Comparison of ENCODE assay signal across 20 mouse cellular contexts in genomic region chr8:71967261-71967660, GRCm38 (mm10). TPM values are rescaled to one million over a fixed set of nuclear protein-coding genes. Genes with fewer than 3 reads are reported as not detected.
A peak's percentile ranks its signal among the peaks of the same experiment; 100 is the strongest.
DNase-seq lines count a peak whose midpoint lies in the region; ATAC-seq lines count a peak whose summit lies in the region.
"Had no signal": no experiment of that assay in that cellular context is flagged by ENCODE, and none has a peak within 500 bp of the region (broad histone marks: within the 10 kb centered on the region; RNA-seq: fewer than 3 reads in every experiment).

No protein-coding gene starts in this region.

- H3K9me3 ChIP-seq in heart, embryonic 10.5 days: no peaks in the 10 kb centered on the region
- 0 out of 2 replicates have a peak, but pooled peaks cover 2% of the 10 kb centered on the region for H3K9me3 ChIP-seq in heart, embryonic 12.5 days (replicated peaks)
- peaks cover 4% of the 10 kb centered on the region; the same call in 1 of the 2 replicates for H3K9me3 ChIP-seq in midbrain, embryonic 11.5 days (ENCODE audit: control insufficient read depth, low read length)
- no peaks in the 10 kb centered on the region for H3K9me3 ChIP-seq in midbrain, embryonic 15.5 days
- H3K9me3 ChIP-seq: embryonic facial prominence, embryonic 12.5 days; forebrain, embryonic 15.5 days had no signal

- no peak overlapping the region for H3K27ac ChIP-seq in heart, embryonic 10.5 days
- no peak overlapping the region for H3K27ac ChIP-seq in heart, embryonic 12.5 days (ENCODE audit: poor library complexity, severe bottlenecking)
- H3K27ac ChIP-seq in midbrain, embryonic 11.5 days (ENCODE audit: low read depth, low read length): no peak overlapping the region
- H3K27ac ChIP-seq in midbrain, embryonic 15.5 days: no peak overlapping the region
- H3K27ac ChIP-seq: embryonic facial prominence, embryonic 10.5 days; embryonic facial prominence, embryonic 12.5 days; forebrain, embryonic 13.5 days; forebrain, embryonic 15.5 days had no signal

- DNase-seq in heart, embryonic 10.5 days (ENCODE audit: low spot score): peak; percentile 59
- DNase-seq in midbrain, embryonic 11.5 days (ENCODE audit: low spot score, missing footprints): peak; percentile 26
- DNase-seq in embryo, embryonic 10 days (ENCODE audit: low spot score): no peak
- DNase-seq: adrenal gland, adult 2 months; adrenal gland, postnatal 10 days; adrenal gland, postnatal 25 days; cerebellum, adult 11 months; cerebellum, adult 18-20 months; cerebellum, adult 8-10 months; cerebellum, adult 9-11 months; cerebellum, postnatal 14 days; cerebellum, postnatal 36 days; forebrain, postnatal 0 days had no signal

- H3K4me2 ChIP-seq in heart, embryonic 12.5 days: no peak overlapping the region
- no peak overlapping the region for H3K4me2 ChIP-seq in midbrain, embryonic 11.5 days
- H3K4me2 ChIP-seq in midbrain, embryonic 15.5 days: no peak overlapping the region
- H3K4me2 ChIP-seq: embryonic facial prominence, embryonic 12.5 days; forebrain, embryonic 13.5 days; forebrain, embryonic 15.5 days had no signal

- no peak overlapping the region for H3K9ac ChIP-seq in heart, embryonic 12.5 days
- no peak overlapping the region for H3K9ac ChIP-seq in midbrain, embryonic 11.5 days (ENCODE audit: low read length)
- no peak overlapping the region for H3K9ac ChIP-seq in midbrain, embryonic 15.5 days
- H3K9ac ChIP-seq: embryonic facial prominence, embryonic 12.5 days; forebrain, embryonic 13.5 days; forebrain, embryonic 15.5 days; forebrain, postnatal 0 days had no signal

- 91% methylated on average over 5 of the region's 5 CpGs for WGBS in heart, embryonic 10.5 days
- WGBS in heart, embryonic 12.5 days: 98% methylated on average over 5 of the region's 5 CpGs
- WGBS in midbrain, embryonic 11.5 days: over 99% methylated on average over 5 of the region's 5 CpGs
- 99% methylated on average over 5 of the region's 5 CpGs for WGBS in midbrain, embryonic 15.5 days

- H3K27me3 ChIP-seq in heart, embryonic 10.5 days (ENCODE audit: insufficient read depth, poor library complexity, severe bottlenecking): no peaks in the 10 kb centered on the region
- H3K27me3 ChIP-seq in heart, embryonic 12.5 days (replicated peaks): no peaks in the 10 kb centered on the region
- H3K27me3 ChIP-seq in midbrain, embryonic 11.5 days (ENCODE audit: control insufficient read depth, insufficient read depth, low read length): no peaks in the 10 kb centered on the region
- no peaks in the 10 kb centered on the region for H3K27me3 ChIP-seq in midbrain, embryonic 15.5 days (replicated peaks)
- H3K27me3 ChIP-seq: embryonic facial prominence, embryonic 12.5 days; forebrain, embryonic 13.5 days; forebrain, embryonic 15.5 days had no signal

- H3K4me1 ChIP-seq in heart, embryonic 10.5 days: no peaks in the 10 kb centered on the region
- H3K4me1 ChIP-seq in heart, embryonic 12.5 days (replicated peaks): no peaks in the 10 kb centered on the region
- no peaks in the 10 kb centered on the region for H3K4me1 ChIP-seq in midbrain, embryonic 11.5 days (ENCODE audit: control insufficient read depth, insufficient read depth, low read length)
- H3K4me1 ChIP-seq in midbrain, embryonic 15.5 days: no peaks in the 10 kb centered on the region
- H3K4me1 ChIP-seq: embryonic facial prominence, embryonic 10.5 days; embryonic facial prominence, embryonic 12.5 days; forebrain, embryonic 13.5 days; forebrain, embryonic 15.5 days had no signal

- H3K4me3 ChIP-seq in heart, embryonic 10.5 days: no peak overlapping the region
- no peak overlapping the region for H3K4me3 ChIP-seq in heart, embryonic 12.5 days
- no peak overlapping the region for H3K4me3 ChIP-seq in midbrain, embryonic 11.5 days (ENCODE audit: low read depth, low read length)
- H3K4me3 ChIP-seq in midbrain, embryonic 15.5 days: no peak overlapping the region
- H3K4me3 ChIP-seq: embryonic facial prominence, embryonic 10.5 days; embryonic facial prominence, embryonic 12.5 days; forebrain, embryonic 13.5 days; forebrain, embryonic 15.5 days had no signal

- H3K36me3 ChIP-seq in heart, embryonic 10.5 days: peaks cover 58% of the 10 kb centered on the region
- H3K36me3 ChIP-seq in heart, embryonic 12.5 days: peaks cover 56% of the 10 kb centered on the region
- peaks cover 29% of the 10 kb centered on the region for H3K36me3 ChIP-seq in midbrain, embryonic 11.5 days (ENCODE audit: control insufficient read depth, insufficient read depth, low read length)
- H3K36me3 ChIP-seq in midbrain, embryonic 15.5 days (replicated peaks): peaks cover 52% of the 10 kb centered on the region

- no peak for ATAC-seq in heart, embryonic 12.5 days (ENCODE audit: insufficient number of reproducible peaks, low FRiP score)
- no peak for ATAC-seq in midbrain, embryonic 11.5 days (ENCODE audit: low FRiP score)
- ATAC-seq in midbrain, embryonic 15.5 days (replicated peaks): no peak
- ATAC-seq: forebrain, embryonic 13.5 days; forebrain, embryonic 15.5 days; forebrain, postnatal 0 days had no signal

RNA-seq across cellular contexts. Expression of gene Zfp961, which starts 16.4 kb away (rescaled TPM):
- 16.2 and 19.5 TPM in 2 replicates for polyA plus RNA-seq in heart, embryonic 10.5 days (2016; fragmentation: Nextera tagmentation; extraction: Ambion mirVana)
- polyA plus RNA-seq in heart, embryonic 12.5 days (2016; fragmentation: Nextera tagmentation; extraction: Ambion mirVana): 14.6 and 14.9 TPM in 2 replicates
- 25.7 and 28.4 TPM in 2 replicates for polyA plus RNA-seq in midbrain, embryonic 11.5 days (2014; fragmentation: Nextera tagmentation; extraction: Ambion mirVana)
- polyA plus RNA-seq in midbrain, embryonic 15.5 days (2015; fragmentation: Nextera tagmentation; extraction: Ambion mirVana): 16.3 and 17.4 TPM in 2 replicates

RNA-seq across cellular contexts. Expression of gene Cyp4f18, which starts 42.2 kb away (rescaled TPM):
- polyA plus RNA-seq in heart, embryonic 10.5 days (2016; fragmentation: Nextera tagmentation; extraction: Ambion mirVana): not detected in 2 replicates
- polyA plus RNA-seq in heart, embryonic 12.5 days (2016; fragmentation: Nextera tagmentation; extraction: Ambion mirVana): 0.18 and 0.32 TPM in 2 replicates
- polyA plus RNA-seq in midbrain, embryonic 11.5 days (2014; fragmentation: Nextera tagmentation; extraction: Ambion mirVana): 0.22 and 0.41 TPM in 2 replicates
- 0.96 and 0.98 TPM in 2 replicates for polyA plus RNA-seq in midbrain, embryonic 15.5 days (2015; fragmentation: Nextera tagmentation; extraction: Ambion mirVana)
- polyA plus RNA-seq: C2C12 had no signal

RNA-seq across cellular contexts. Expression of gene Zfp617, which starts 58.8 kb away (rescaled TPM):
- polyA plus RNA-seq in heart, embryonic 10.5 days (2016; fragmentation: Nextera tagmentation; extraction: Ambion mirVana): 29.4 and 31.3 TPM in 2 replicates
- 28.1 and 30.1 TPM in 2 replicates for polyA plus RNA-seq in heart, embryonic 12.5 days (2016; fragmentation: Nextera tagmentation; extraction: Ambion mirVana)
- 39.7 and 44.2 TPM in 2 replicates for polyA plus RNA-seq in midbrain, embryonic 11.5 days (2014; fragmentation: Nextera tagmentation; extraction: Ambion mirVana)
- 36.0 TPM in 2 replicates for polyA plus RNA-seq in midbrain, embryonic 15.5 days (2015; fragmentation: Nextera tagmentation; extraction: Ambion mirVana)

RNA-seq across cellular contexts. Expression of gene Zfp882, which starts 58.9 kb away (rescaled TPM):
- polyA plus RNA-seq in heart, embryonic 10.5 days (2016; fragmentation: Nextera tagmentation; extraction: Ambion mirVana): 2.5 and 3.6 TPM in 2 replicates
- polyA plus RNA-seq in heart, embryonic 12.5 days (2016; fragmentation: Nextera tagmentation; extraction: Ambion mirVana): 2.4 and 2.9 TPM in 2 replicates
- polyA plus RNA-seq in midbrain, embryonic 11.5 days (2014; fragmentation: Nextera tagmentation; extraction: Ambion mirVana): 7.2 and 9.2 TPM in 2 replicates
- 21.1 and 21.8 TPM in 2 replicates for polyA plus RNA-seq in midbrain, embryonic 15.5 days (2015; fragmentation: Nextera tagmentation; extraction: Ambion mirVana)
